Mouse (Mus musculus): Measurements from ENCODE around the gene Twf1.

DNA sequence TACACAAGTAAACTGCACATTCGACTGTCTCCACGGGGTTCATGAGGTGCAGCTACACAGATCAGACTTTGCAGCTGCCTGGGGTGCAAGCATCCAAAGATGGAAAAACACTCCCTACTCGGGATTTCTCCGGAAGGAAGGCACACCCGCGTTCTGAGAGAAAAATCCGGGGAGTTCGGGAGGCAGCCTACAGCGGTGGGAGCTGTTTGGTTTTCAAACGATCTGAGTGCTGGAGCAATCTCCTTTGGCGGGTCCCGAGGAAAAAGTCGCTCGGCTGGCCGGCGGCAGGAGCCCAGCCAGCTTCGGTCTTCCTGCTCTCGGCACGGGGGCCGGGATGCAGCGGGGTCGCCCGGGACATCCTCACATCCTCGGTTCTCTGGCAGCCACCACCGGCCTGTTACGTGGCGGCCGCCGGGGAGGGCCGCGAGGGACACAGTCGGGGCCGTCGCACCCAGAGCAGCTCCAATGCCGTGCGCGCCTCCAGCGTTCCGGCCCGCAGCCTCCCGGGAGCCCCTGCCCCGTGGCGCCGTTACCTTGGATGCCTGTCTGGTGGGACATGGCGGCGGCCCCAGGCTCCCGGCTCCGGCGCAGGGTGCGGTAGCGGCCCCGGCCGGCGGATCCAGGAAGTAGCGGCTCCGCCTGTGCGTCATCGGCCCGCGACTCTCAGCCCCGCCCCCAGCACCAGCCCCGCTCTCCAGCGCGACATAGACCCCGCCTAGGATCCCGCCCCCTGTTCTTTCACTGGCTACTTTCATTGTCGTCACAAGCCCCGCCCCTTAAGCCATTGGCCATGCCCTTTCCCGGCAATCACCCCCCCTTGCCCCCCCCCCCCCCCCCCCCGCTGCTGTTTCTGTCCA is at the start of gene Twf1:
- TF ChIP-seq CHD2 (IDR thresholded peaks at IDR 0.05; ENCODE audit: low read depth, low read length) (no peak), ZC3H11A (IDR thresholded peaks at IDR 0.05; ENCODE audit: borderline replicate concordance, low read depth, low read length) (no peak), MAFK (IDR thresholded peaks at IDR 0.05; ENCODE audit: insufficient read depth, low read depth, low read length) (no peak)

Measured in ES-E14 (cell line).